Mouse (Mus musculus) kidney, postnatal 4 days (tissue): ENCODE results near the gene Ddx59.

Experiments
- DNase-seq, 2 experiments: peaks; one replicate each; pipeline ENCODE4 v3.0.0; 2021; ENCODE audit warnings: mixed read lengths in 2 of 2

Ddx59 gene

DNA sequence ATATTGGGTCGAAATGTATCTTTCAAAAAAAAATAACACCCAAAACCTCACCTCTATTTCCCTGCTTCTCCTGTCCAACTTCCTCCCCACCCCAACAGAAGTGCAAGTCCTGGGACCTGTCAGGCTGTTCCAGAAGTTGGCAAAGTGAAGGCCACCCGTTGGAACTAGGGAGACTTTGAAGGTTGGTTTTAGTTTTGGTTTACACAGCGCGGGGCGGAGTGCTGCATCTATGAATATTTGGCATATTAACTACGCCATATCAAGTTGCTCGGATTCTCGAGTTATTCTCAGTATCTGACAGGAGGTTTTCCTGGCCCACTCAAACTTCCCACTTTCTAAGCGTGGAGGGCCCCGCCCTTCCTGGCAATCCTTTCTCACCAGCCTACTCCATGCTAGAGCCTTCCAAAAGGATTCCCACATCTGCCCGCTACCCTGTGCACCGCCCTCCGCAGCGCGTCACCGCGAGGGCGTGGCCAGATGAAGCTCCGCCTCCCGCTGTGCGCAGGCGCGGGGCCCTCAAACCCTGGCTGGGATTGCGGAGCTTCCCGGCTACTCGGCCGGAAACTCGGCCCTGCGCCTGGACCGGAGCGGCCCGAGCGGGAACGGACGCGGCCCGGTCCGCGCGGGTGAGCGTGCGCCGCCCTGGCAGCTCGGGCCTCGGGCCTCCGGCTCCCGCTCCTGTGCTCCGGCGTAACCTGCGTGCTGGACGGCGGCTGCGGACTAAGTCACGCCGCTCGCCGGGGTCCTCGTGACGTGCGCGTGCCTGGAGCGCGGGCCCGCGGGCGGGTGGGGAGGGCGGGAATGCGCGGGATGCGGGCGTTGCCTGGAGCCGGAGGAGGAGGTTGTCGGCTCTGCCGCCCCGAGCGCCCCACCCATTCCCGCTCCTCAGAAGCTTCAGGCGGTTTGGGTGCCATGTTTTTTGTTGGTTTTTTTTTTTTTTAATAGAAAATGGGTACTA lies at the start of gene Ddx59:
Ddx59 (plus strand) TSS at position 474 of the 958 bp plus-strand sequence.
- DNase-seq, result peak; percentile 98

DNA sequence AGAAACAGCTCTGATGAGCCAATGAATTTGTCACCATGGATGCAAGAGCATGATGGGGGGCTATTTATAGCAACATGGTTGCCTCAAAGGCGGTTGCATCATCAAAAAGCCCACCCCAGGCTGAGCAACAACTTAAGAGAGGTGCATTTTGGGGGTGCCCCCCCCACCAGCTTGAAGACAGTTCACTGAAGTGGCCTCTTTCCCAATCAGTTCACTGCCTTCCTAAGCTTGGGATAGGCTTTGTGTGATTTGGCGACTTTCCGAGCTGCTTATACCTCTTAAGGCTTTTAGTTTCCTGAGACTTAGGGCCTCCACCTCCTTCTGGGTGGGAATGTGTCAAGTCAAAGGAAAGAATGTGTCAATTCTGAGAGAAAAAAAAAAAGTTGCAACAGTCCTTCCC lies 49.1 kb upstream of the Ddx59 start:
- no peak for DNase-seq

DNA sequence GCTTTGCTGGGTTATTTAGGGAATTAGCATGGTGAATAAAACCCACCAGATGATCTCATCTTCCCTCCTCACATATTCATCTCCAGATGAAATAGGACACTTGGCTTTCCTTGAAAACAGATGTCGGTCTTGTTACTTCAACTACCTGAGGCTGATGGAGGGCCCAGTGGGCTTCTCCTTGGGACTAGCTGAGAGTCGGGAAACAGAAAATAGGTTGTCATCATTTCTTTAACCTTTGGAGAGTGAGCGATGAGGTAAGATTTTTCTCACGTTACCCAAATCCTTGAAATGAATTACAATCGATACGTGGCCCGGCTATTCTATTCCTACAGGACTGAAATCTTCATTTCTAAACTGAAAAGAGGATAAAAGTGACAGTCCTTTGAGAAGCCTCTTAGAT lies 35.8 kb upstream of the Ddx59 start:
- DNase-seq, result no peak

DNA sequence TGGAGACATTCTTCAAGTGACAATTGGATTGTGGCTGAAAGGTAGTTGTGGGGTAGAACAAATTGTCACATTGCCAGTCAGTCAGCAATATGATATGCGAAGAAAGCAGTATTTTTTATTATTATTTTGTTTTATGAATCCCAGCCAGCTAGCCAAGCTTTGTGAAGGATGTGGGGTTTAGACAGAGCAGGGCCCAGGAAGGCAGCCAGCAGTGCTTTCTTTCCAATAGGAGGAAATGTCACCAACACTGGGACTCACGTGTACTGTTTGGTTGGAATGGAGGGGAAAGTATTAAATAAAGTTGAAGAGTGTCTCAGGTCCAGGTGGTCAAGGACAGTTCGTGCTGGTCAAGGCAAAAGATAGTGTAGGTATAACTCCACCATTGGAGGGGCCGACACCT lies 34.9 kb upstream of the Ddx59 start:
- no peak for DNase-seq

DNA sequence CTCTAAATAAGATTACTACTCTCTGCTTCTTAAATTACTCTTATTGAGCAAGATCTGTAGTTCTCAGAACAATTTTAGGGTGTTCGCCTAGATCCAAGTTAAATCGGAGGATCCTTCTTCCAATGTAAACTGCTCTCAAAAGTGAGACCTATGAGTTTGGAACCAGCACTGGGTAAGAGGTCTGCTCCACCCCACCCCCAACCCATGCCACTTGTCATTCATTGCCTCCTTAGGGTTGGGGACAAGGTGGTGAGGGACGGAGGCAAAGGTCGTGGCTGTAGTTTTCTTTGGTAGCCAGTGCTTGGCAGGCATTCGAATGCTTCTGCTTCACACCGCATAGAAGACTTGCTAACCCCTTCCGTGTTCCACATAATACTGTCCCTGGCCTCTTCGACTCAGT lies 34.5 kb upstream of the Ddx59 start:
- DNase-seq, result no peak

DNA sequence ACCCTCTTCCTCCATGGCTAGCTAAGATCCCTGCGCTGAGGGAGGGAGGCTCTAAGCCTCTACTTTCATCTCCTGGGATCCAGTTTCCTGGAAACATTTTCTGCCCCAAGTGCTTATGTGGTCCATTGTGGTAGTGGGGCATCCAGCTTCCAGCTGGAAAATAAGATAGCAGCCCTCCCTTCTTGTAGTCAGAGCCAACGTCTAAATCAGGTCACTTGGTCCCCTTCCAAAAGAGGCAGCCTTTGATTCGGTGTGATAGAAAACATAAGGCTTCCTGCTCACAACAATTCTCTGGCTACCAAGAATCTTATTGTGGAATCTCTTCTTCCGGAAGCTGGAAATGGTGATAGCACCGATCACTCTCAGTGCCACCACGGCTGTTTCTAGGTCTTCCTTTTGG lies 33.9 kb upstream of the Ddx59 start:
- DNase-seq, result peak; percentile 13 to 26

DNA sequence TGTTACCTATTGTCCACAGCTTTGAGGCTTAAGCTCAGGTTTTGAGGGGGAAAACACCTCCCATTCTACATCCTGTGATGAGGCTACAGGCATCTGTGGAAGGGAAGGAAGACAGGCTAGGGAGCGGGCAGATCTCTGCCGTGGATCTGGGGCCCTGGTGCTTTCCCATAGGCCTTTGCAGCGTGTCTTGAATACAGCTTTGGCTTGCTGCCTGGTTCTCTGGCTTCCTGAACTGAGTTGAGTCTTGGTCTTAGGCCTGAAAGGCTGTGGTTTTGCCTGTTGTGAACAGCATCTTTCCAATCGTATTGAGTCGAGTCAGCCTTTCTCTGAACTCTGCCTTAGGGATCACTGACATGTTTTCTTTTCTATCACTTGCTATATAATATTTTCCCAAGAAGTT lies 33.5 kb upstream of the Ddx59 start:
- peak; percentile 46 to 54 for DNase-seq

DNA sequence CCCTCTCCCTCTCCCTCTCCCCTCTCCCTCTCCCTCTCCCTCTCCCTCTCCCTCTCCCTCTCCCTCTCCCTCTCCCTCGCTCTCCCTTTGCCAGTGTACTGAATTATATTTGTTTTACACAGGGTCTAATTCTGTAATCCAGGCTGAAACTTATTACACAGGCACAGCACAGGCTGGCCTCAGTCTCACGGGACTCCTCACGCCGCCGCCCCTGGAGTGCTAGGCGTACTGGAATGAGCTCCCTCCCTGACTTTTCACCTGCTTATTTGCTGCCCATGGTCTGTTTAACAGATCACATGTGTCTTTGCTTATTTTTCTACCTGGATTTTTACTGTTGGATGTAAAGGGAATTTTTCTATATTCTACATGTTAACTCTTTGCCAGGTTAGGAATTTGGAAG lies 28.2 kb upstream of the Ddx59 start:
- no peak for DNase-seq

DNA sequence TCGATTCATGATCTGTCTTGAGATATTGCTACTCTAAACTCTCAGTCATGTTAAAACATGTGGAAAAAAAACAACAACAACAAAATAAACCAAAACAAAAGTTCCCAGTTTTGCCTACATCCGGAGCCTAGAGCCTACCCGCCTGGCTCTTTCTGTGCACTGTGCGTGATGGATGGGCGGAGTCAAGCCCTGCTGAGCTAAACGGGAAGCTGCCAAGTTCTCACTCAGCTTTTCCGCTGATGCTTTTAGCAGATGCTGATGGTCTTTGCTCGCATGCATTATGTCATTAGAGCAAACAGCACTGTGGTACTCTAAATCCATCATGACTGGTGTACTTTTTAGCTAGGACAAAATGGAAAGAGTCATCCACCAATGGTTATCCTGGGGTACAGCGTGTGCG lies 20.6 kb upstream of the Ddx59 start:
- peak; percentile 41 to 53 for DNase-seq

DNA sequence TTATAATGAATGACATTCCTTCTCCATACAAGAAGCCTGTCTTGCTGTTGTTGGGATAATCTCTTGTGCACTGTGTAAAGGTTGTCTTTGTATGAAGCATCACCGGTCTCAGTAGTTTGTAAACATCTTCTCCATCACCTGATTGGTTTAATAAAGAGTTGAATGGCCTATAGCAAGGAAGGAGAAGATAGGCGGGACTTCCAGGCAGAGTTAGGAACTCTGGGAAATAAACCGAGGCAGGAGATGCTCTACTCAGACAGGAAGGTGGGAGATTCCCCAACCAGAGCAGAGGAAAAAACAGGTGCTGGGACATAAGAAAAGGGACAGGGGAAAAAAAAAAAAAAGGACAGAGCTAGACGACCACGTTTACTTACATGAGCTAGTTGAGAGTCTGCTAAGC lies 20.0 kb upstream of the Ddx59 start:
- no peak for DNase-seq

DNA sequence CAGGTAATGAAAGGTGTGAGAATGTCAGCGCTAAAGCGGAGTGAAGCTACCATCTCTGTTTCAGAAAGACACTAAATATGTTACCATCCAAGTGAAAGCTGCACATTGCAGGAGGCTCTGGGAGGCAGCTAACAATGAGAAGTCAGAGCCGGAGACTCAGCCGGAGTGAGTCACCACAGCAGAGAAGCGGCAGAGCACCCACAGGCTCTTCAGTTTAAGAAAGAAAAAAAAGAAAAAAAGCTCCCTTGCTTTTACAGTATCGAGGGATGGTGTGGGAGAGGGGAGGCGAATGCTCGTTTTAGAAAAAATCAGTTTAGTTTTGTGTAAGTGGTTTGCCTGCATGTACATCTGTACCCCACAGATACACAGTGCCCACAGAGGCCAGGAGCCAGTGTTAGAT lies 13.8 kb upstream of the Ddx59 start:
- DNase-seq, result no peak

DNA sequence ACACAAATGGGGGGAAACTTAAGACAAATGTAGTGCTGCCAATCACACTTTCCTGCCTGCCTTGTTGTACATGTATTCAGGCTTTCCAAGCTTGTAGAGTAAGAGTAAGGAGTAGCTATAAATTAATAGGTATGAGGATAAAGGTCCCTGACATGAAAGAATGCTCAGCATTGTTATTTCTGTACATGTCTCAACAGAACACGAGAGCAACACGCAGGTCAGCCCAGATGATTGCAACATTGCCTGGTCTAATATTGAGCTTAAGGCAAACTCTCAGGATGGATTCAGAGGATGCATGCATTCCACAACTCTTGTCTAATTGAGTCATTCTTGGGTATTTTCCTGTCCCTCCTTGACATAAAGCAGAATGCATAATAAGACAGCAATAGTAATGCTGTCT lies 5.4 kb upstream of the Ddx59 start:
- DNase-seq, result no peak

DNA sequence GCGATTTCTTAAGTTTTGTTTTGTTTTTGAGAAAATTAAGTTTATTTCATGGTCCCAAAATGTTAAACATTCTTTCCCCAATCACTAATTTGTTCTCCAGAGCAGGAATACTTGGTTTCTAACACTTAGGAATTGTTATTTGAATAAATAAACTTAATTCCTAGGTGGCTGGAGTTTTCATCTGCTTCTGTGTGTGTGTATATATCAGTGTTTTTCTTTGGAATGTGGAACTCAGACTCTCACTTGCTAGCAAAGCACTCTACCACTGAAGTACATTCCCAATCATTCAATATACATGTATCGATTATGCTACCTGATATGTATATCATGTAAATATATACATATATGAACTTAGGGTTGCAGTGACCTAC lies 670 bp downstream of the Ddx59 start:
- no peak for DNase-seq

DNA sequence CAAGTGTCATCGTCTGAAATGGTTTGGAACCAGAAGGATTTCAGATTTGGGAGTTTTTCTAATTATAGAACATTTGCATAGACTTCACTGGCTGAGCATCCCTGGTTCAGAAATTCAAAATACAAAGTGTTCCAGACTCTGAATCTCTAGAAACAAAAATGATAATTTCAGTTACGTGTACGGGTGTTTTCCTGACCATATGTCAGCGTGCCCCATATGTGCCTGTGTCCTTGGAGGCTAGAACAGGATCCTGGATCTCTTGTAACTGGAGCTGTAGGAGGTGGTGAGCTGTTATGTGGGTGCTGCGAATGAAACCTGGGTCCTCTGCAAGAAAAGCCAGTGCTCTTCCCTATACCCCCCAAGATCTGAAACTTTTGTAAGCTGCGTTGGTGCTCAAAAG lies 3.3 kb downstream of the Ddx59 start:
- DNase-seq, result no peak

DNA sequence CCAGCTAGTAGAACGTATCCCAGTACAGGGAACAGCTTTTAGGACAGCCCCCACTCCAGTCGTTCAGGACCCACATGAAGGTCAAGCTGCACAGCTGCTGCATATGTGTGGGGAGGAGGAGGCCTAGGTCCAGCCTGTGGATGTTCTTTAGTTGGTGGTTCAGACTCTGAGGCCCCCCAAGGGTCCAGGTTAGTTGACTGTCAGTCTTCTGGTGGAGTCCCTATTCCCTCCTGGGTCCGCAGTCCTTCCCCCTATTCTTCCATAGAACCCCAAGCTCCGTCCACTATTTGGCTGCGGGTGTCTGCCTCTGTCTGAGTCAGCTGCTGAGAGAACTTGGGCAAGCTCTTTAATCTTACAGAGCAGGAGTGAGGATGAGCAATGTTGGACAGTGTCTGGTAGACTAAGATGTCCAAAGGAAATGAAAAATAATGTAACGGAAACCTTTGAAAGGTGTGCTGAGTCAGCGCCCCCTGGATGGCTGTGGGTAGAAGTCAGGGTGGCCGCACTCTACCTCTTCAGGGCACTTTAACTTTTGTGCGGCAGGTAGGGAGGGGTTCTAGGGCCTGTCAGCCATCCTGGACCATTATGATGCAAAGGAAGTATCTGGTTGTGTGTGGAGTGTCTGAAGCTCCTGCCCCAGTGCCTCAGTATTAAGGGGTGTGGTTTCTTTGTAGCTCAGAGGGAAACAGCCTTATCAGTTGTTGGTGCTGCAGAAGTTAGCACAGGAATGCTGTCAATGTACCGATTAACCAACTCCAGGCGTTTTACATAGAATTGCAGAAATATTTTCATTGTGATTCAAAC lies 12.3 kb downstream of the Ddx59 start:
- no peak for DNase-seq

DNA sequence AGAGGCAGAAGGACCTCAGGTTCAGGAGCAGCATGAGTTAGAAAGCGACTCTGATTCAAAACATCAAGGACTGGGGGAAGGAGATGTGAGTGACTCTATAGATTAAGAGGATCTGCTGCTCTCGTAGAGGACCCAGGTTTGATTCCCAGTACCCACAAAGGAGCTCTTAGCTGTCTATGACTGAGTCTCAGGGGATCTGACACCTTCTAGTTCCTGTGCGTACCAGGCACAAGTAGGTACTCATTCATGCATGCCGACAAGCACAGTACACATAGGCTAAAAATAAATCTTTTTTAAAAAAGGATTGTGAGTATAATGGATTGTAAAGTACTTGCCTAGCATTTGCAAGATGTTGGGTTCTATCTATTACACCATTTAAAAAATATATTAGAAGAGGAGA lies 13.9 kb downstream of the Ddx59 start:
- no peak for DNase-seq

DNA sequence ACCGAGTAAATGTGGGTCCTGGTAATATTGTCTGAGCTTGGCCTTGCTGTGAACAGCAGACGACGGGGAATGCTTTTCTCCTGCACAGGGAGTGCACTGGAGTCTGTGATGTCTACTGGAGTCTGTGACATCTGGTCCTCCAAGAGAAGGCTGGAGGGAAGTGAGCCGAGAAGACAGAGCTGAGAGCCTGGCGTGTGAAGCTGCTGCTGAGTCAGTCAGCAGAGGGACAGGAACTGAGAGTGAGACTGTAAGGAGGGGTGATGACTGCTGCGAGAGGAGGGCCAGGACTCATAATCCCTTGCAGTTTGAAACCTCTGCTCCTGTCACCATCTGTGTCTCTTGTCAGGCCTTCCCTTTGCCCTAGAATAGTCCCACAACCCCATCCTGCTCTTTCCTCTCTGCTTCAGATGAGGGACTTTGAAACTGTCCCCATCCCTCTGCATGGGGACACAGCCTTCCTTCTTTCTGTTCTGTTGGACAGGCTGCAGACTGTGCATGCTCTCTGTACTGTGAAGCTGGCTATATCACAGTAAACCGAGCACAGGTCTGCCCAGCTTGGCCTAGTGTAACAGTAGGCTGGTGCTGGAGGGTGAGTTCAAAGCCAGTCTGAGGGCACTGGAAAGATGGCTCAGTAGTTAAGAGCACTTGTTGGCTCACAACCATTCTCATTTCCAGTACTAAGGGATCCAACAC lies 15.2 kb downstream of the Ddx59 start:
- DNase-seq, result no peak

DNA sequence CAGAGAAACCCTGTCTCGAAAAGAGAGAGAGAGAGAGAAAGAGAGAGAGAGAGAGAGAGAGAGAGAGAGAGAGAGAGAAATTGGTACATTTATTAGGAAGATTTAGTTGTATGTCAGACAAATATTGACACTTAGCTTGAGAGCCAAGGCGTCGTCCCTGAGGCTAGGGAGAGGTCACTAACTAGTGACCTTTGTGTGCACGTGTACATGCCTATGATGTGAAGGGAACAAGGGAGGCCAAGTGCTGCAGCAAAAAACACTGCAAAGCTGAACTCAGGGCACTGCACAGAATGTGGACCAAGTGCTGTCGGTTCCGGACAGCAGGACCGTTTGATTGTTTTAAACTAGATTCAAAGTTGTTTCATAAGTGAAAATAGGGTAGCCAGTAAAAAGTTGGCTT lies 25.7 kb downstream of the Ddx59 start:
- DNase-seq, result no peak

DNA sequence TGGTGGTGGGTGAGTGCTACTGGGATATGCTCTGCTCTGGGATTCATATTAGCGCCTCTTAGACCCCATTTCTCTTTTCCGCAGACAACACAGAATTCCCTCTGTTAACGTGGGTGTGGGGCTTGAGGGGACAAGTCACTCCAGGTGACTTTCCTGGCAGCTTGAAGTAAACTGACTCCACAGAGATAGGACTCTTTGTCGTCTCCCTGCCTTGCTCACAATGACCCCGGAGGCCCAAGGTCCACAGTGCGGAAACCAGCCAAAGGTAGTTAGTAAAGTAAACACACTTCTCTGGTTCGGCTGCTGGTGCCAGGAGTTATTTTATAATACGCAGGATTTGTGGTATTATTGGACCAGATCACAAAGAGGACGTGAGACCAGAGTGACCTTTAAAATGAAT lies 27.7 kb downstream of the Ddx59 start:
- no peak for DNase-seq

DNA sequence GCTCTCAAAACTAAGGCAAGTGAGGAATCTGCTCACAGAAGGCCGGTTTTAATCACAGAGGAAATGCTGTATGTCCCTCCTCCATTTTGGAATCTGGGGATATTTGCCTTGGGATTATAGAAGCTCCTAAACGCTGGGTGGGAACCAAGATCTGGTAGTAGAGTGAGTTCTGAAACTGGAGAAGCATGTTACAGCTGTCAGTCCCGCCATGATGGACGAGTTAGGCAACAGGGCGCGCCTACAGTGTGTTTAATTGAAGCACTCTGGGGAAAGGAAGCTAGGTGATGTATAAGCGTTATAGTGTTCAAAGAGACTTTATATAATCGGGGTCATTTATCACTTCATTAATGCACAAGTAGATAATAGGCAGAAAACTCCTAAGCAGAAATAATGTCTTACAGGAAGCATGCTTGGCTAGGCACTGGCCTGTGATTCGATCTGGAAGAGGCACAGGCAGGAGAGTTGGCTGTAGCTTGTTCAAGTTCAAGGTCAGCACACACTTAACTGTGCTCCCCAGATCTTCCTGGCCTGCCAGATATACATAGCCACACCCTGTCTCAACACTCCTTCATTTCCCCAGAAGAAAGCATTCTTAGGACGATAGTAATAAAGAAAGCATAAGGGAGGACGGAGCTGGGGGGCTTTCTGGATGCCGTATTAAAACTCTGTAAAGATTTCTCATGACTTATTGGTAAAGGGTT lies 29.6 kb downstream of the Ddx59 start:
- DNase-seq, result no peak

DNA sequence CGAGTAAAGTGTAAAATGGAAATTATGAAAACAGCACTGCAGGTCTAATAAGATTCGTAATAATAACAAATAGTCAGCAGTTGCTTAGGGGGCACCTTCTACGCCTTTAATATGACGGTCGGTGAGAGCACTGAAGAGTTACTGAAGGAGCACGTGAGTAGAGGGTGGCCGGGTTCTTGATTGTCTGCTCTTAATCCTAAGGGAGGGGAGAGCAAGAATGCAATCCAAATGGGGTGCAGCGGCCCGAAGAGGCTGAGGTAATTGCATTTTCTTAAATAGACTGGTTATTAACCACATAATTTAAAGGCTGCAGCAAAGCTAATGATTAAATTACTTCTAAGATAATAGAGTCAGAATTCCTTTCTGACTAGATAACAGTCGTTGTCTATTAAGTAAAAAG lies 31.9 kb downstream of the Ddx59 start:
- DNase-seq, result peak in 1 of 2 experiments; percentile 52

DNA sequence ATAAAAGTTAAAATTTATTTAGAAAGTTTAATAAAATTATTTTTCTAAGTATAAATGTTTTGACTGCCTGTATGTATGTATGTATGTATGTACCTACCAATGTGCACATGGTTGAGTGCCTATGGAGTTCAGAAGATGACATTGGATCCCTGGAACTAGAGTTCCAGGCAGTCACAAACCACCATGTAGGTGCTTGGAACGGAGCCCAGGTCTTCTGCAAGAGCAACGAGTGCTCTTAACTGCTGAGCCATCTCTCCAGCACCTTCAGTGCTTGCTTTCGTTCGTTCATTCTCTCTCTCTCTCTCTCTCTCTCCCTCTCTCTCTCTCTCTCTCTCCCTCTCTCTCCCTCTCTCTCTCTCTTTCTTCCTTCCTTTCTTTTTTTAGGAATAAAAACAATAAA lies 32.3 kb downstream of the Ddx59 start:
- peak; percentile 29 to 50 for DNase-seq

DNA sequence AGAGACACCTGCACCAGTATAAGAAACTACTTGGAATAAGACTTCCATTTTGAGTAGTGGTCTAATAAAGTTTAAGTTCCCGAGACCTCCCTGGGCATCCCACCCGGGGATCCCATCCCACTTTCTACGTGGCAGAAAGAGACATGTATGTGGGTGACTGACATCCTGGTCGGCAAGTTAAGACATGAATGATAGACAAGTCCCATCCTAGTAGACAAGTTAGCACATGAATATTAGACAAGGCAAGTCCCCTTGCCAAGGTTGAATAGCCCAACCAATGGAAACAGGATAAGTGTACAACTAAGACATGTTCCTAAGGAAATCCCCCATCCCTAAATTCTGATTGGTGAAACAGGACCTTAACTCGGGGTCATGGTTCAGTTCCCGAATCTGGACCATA lies 34.5 kb downstream of the Ddx59 start:
- no peak for DNase-seq
